Mouse (Mus musculus) testis, postnatal 10 days (tissue): ENCODE results near the gene Gm49320.
A peak's percentile ranks its signal among the peaks of the same experiment; 100 is the strongest.

ENCODE experiments used
- DNase-seq: peaks from one replicate; pipeline ENCODE4 v3.0.0; 2021; ENCODE audit warnings: low spot score

Gene Gm49320

DNA sequence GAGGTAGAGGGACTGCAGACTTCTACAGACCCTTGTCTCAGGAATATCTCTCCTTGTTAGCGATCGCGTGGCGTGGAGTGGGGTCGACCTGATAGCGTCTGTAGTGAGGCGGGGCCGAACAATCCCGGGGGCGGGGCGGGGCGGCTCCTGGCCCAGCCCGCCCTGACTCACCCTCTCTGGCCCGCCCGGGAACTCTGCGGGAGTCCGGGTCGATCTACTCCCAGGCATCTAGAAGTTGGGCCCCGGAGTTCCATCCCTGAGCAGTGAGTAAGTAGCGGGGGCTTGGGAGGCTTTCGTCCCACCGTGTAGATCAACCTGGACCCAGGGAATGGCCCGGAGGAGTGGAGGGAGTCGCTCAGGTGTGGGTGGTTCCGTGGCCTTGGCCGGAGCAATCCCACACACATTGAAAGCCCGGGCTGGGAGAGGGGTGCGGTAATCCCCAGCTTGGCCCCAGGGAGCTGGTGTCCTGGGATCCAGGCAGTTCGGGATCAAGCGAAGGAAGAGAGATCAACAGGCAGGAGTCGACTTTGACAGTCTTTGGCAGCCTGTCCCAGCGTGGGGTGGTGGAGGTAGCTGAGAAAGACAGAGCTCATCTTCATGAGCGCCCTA lies 11.8 kb upstream of the Gm49320 start, which contains the start of gene Lrrc8e:
Gene Lrrc8e (plus strand): TSS at position 89 of the 609 bp plus-strand sequence.
- DNase-seq = peak; percentile 65

DNA sequence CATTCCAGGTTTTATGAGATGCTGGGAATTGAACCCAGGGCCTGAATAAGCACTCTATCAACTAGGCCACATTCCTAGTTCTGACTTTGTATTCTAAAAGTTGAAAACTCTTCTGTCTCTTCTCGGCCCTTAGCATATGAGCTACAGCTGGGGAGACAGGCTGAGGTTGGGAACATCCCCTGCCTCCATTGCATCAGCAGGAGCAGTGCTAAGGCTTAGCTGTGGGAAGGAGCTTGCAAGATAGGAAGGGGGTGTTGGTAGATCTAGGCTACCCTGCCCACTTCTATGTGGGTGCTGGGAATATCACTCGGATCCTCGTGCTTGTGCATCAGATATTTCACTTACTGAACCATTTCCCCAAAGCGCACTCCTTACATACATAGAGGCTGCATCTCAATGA lies 10.7 kb upstream of the Gm49320 start:
- DNase-seq = no peak

DNA sequence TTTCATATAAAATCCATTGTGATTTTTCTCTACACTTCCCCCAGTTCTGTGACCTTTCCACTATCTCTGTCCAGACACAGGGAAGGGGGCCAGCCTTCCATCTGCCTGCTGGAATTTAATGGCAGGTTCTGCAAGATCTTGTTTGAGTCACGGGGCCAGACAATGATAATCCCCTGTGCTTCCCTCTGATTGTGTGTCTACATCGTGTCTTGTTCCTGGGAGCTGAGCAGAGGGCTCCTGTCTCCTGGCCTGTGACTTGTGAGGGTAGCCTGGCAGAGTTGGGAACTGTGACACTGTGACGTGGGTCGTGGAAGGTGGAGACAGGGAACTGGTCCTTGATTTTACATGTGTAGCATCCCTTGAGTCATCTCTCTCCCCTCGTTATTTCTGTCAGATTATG lies 8.9 kb upstream of the Gm49320 start:
- no peak for DNase-seq

DNA sequence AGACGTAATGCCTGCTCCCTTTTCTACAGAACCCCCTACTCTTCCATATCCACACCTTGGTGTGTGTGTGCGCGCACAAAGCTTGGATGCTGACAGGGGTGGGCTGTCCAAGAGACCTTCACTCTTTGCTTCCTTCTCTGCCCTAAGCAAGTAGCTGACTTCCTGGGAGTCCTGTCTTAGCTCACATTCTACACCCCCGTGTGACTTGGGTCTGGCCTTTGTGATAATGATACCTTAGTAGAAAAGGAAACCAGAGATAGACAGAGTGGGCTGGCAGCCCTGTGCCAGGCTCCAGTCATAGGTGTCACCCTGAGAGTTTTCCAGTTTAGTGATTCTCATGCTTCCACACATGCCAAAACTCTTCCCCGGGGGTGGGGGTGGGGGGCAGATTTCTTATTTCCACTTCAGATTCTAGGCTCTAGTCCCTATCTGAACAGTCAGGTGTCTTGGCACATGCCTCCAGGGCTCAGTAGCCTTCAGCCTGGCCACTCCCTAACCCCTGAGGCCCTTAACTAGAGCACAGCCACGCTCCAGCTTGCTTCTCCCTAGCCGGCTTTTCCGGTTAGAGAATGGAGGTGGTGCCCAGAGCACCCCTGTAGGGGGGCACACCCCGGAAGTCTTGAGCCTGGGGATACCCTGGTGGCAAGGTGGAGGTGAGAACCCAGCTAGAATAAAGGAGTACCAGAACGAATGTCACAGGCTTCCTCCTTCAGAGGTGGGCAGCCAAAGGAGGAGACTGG lies 7.9 kb upstream of the Gm49320 start:
- no peak for DNase-seq

DNA sequence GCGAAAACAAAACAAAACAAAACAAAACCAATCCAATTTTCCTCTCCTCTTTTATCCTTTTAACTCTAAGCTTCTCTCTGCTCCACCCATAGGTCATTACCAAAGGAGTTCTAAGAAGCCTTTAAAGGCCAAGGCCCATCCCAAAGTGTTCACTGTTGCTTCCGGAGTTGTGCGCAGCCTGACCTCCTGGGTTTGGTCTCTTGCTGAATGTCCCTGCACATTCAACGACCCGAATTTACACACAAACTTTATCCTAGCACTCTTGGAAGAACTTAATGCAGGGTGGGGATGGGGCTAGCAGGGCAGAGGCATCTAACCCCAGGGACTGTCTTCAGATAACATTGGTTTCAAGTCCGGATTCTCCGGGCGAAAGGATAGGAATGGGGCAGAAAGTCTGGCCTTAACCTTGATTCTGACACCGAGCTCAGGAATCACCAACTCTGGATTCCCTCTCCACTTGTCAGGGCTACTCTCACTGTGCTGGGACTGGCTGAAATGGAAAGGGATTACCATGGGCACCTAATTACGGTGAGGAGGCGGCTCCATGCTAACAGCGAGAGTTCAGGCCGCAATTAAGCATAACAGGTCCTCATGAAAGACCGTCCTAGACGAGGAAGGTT lies 741 bp upstream of the Gm49320 start:
- peak; percentile 51 for DNase-seq

DNA sequence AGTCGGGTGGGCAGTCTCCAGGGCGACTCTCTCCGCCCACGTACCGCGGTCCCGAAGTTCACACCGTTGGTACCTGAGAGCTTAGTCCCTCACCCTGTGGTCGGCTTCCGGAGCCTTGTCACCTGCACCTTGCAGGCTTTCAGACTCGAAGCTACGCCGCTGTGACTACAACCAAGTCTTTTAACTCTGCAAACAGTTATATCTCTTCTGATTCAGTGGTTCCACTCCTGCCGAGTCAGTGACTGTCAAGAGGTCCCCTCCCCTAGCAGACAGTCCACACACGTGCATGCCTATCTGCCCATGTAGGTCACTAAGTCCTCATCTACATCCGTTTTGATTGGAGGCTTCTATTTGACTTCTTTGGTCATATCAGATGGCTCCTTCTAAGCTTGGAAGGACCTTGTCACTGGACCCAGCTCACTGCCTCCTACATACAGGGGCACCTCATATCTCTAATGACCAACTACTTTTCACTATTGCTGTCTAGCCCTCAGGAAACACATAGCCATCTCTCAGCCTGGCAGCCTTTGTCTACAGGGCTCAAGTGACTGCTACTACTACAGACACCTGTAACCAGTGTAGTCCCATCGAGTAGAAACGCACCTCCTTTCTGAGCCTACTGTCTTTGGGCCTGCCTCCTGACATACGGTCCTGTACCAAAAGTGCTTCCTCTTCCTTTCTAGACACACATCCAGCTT lies 677 bp downstream of the Gm49320 start:
- DNase-seq = no peak

DNA sequence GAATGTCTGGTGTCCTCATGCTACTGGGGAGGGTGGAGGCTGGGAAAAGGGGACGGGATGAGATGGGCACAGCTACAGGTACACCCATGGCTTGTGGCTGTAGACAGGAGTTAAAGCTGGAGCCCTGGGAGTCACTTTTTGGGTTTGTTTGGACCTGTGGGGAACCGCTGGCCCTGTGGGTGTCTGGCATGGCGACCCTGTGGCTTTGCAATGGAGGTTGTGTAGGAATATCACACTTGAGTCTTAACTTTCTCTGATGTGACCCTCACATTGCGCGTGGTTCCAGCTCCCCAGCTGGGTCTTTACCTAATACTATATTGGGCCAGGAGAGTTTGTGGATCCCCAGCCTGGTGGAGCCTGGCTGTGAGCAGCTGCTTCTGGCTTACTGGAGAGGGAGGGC lies 6.4 kb downstream of the Gm49320 start:
- no peak for DNase-seq

DNA sequence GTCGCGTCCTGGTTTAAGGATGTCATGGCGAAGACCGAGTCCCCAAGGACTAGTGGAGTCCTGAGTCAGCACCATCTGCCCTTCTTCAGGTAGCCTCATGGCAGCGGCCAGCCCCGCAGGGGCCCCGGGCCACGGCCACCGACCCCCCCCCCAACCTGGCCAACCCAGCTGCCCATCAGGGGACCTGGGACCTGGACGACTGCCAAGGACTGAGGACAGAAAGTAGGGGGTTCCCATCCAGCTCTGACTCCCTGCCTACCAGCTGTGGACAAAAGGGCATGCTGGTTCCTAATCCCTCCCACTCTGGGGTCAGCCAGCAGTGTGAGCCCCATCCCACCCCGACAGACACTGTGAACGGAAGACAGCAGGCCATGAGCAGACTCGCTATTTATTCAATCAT lies 7.1 kb downstream of the Gm49320 start:
- peak; percentile 59 for DNase-seq

DNA sequence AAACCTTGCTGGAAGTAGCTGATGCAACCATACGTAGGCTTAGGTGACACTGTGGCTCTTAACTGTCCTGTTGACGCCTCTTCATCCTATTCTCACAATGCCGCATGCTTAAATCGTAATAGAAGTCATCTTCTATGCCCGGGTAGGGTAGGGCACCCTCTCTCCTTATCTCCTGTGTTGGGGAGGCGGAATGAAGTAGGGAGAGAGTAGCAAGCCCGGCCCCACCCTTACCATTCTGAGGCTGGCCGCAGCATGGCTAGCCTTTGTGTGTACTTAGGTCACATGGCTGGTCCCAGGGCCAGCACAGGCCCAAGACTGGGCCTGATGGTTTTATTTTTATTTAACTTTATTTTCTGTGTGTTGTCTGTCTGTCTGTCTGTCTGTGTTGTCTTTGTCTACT lies 8.6 kb downstream of the Gm49320 start:
- DNase-seq = no peak

DNA sequence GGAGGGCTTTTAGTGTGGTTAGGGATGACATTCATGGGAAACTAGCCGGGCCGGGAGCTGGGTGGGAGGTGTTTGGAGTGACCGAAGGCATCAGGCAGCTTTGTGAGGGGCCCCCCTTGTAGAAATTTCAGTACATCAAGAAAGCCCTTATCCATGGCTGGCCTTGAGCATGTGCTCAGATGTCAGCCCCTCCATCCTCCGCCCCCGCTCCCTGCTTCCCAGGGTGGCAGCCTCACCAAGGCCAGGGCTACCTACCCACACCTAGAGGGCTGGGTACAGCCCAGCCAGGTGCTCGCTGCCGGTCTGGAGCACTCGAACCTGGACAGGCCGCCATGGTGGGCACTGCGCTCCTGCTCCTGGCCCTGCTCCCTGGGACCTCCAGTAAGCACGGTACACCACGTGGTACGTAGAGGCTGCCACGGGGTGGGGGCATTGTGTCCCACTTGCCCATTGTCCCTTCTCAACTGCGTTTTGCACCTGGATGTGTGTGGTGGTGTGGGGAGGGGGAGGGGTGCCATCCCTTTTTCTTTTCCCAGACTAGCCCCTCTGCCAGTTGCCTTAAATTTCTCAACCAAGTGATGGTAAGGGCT lies 9.4 kb downstream of the Gm49320 start, which contains the start of gene Tgfbr3l:
Gene Tgfbr3l (plus strand): TSS at position 264 of the 590 bp plus-strand sequence.
- peak; percentile 64 for DNase-seq

DNA sequence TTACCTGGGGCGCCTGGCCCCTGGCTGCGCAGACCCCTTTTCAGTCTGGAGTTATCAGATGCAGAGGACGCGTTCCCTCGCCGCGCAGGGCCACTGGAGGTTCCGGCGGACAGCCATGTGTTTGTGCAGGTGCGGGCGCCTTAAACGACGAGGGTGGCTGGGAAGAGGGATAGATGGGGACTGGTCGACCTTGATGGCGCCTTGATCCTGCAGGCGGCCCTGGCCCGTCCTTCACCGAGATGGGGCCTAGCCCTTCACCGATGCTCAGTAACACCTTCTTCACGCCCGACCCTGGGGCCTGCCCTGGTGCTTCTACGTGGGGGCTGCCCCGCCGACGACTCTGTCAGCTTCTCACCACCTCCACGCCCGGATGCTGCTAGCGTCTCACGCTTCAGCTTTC lies 10.5 kb downstream of the Gm49320 start:
- DNase-seq = peak; percentile 79

DNA sequence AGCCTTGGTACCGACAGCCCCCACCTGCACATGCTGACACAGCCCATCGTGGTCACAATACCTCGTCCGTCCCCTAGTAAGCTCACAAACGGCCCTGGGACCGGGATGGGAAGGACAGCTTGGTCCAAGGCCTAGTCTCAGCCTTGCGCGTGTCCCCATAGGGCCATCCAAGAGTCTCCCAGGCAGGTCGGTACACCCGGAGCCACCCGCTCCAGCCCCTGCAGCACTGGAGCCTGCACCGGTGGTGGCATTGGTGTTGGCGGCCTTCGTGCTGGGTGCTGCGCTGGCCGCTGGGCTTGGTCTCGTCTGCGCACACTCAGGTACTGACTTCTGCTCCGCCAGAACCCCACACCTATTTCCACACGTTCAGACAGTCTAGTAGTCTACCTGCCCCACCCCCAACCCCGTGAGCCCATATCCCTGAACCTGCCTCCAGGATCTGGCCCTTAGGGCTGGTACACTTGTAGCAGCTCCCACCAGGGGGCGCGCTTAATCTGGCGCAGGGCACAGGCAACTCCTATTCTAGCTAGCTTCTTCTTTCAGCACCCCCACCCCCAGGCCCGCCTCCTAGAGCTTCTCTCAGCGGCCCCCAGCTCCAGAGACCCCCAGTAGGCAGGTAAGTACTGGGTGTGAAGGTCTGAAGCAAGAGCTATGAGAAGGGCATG lies 11.8 kb downstream of the Gm49320 start:
- peak; percentile 94 for DNase-seq

DNA sequence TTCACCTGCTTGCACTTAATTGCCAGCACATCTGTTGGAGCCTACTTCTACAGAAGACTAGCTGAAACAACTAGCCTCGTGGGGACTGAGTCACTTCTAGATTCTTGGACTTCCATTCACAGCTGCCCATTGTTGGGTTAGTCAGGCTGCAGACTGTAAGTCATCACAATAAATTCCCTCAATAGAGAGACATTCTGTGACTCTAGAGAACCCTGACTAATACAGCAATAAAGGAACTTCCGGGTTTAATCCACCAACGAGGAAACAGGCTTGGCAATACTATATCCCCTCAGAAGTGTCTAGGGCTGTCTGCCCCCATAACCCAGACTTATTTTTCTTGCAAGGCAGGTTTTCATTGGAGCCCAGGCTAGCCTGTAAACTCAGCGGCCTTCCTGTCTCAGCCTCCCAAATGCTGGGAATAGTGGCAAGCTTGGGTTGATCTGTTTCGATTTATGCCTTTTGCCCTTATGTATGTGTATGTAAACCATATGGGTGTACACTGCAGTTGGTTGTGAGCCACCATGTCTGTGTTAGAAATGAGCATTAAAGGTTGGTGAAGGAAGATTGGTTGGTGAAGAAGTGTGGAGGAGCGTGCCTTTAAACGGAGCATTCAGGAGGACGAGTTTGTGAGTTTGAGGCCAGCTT lies 13.6 kb downstream of the Gm49320 start:
- DNase-seq = peak; percentile 36

DNA sequence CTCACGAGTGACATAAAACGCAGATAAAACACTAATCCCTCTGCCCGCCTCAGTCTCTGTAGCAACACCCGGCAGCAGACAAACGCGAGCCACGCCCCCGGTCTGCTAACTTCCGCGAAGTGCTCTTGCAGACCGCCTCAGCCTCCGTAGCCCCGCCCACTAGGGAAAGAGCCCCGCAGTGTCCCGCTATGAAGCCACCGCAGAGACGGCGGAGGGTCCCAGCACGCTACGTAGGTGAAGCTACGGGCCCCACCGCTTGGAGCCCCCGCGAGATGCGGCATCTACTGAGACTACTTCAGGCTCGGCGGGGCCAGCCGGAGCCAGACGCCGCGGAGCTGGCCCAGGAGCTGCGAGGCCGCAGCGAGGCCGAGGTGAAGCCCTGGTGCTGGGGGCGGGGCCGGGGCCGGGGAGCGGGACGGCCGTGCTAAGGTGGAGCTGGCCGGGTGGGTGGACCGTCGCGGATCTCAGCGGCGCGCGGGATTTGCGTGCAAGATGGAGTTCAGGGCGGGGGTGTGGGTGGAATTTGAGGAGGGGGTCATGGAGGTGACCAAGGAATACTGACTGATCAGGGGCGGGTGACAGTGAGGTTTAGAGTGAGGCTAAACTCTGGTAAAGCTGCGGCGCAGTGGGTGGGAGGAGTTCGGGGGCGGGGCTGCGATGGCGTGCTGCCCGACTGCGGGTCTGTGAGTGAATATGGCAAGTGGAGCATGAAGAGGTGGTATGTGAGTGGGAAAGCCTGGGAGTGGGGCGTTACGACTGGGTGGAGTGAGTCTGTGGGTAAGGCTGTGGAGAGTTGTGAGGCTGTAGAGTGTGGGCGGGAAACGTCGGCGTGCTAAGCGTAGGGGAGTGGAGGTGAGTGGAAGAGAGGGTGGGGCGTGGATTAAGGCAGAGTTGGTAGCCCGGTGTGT lies 14.5 kb downstream of the Gm49320 start, which contains the start of gene Snapc2:
Gene Snapc2 (plus strand): TSS at position 147 of the 908 bp plus-strand sequence.
- peak; percentile 99 for DNase-seq

DNA sequence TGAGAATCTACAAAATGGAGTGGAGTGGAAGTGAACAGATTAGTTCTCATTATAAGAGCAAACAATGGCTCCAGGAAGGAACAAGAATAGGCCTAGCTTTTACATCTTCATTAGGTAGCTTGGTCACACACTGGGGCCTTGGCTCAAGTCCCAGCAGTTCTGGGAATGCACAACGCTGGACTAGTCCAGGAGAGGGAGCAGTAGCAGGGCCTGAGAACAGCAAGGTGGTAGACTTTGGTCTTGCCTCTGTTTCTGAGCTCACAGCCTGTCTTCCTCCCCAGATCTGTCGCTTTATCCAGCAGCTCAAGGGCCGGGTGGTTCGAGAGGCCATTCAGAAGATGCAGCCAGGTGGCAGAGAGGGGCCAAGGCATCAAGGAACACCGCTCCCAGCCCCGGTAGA lies 15.3 kb downstream of the Gm49320 start:
- peak; percentile 76 for DNase-seq

DNA sequence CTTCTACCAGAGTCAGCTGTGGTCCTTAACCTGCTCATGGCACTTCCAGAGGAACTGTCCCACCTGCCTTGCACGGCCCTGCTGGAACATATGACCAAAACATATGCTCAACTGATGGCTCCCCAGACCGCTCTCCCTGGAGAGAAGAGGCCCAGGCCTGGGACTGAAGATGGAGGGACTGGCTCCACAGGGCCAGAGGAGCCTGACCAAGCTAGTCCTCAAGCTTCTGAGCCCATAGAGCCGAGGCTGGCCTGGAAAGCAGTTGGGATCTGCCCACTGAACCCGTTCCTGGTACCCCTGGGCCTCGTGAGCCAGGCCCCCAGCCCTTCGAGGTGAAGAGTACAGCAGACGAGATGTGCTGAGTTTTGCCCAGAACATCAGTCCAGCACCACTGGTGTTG lies 16.8 kb downstream of the Gm49320 start:
- DNase-seq = peak; percentile 37

DNA sequence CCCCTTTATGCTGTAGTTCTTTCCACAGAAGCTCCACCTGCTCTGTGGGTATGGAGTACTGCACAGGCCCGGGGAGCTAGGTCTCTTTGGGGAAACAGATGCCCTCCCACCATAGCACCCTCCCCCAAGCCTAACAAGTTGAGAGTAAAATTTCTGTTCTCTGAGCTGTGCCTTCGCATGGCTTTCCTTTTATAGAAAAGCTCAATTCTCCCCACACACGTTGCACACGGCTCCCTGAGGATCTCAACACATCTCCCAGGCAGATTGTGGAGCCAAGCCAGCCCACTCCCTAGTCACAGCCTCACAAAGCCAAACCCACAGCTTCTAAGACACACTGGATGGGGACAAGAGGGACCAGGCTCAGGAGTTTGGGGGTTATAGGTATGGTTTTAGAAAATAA lies 18.2 kb downstream of the Gm49320 start:
- peak; percentile 40 for DNase-seq

DNA sequence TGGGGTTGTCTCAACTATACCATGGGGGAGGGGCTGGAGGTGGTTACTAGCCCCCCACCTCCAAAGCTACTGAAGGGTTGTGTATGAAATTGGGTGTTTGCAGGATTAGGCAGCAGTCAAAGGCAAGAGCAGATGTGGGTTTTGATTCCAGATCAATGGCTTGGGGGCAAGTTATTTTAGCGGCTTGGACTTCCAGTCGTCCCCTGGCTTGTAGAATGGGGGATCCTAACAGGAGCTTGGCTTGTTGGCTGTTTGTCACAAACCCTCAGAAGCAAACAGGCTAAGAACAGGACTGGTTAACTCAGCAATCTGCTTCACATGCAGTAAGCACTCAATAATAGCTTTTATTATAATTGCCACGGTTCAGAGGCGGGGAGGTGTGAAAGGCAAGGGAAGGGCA lies 18.7 kb downstream of the Gm49320 start:
- no peak for DNase-seq

DNA sequence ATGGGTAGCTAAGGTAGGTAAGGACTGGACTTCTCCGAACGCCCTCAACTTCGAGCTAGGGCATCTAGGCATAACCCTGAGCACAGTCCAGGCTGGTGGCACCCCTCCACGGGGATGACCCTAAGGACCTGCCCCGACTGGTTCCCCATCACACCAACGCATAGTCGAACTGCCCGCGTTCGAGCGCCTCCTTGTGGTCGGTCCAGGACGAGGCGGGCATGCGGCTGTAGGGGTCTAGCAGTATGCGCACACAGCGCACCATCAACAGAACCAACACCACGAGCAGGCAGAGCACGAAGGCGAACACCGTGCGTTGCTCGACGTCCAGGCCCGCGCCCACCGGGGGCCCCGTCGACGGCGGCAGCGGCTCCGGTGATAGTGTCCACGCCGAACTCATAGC lies 19.6 kb downstream of the Gm49320 start:
- peak; percentile 92 for DNase-seq

DNA sequence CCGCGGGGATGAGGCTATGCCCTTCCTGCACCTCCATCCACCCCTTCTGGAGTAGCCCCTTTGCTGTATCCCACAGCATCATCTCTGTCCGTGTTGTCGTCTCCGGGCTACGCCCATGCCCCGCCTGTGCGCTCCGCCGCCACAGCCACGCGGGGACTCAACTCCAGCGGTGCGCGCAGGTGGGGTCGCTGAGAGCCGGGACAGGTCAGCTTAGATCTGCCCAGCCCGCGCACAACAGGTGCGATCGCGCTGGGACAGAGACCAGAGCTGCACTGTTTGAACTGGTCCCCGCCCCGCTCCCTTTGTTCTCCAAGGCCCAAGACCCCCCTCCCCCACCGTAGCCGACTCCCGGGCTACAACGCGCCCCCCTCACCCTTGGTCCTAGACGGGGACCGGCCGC lies 20.0 kb downstream of the Gm49320 start:
- DNase-seq = peak; percentile 83
